Mouse (Mus musculus) kidney, postnatal 0 days (tissue): ENCODE data around the gene Rhbdd1. TPM values are rescaled to one million over a fixed set of nuclear protein-coding genes. Genes with fewer than 3 reads are reported as not detected.

Source experiments
- ATAC-seq: fragments of 200-750 bp; cut with Nextera tagmentation; replicated peaks from 2 replicates; pipeline ENCODE4 v1.8.0; 2017; ENCODE audit warnings: low read depth, moderate number of reproducible peaks, moderate TSS enrichment, moderate library complexity; ENCODE audit not compliant: low FRiP score
- DNase-seq: peaks from one replicate; pipeline ENCODE4 v3.0.0-alpha.2; 2016; ENCODE audit warnings: low spot score
- H3K27ac ChIP-seq: fragments of 300-500 bp; sonication (generic); 2 replicates; pipeline ENCODE4 v1.5.1; 2014; ENCODE audit warnings: mild to moderate bottlenecking
- H3K27me3 ChIP-seq: fragments of 300-500 bp; sonication (generic); 2 replicates; pipeline ENCODE4 v1.6.1; 2014; ENCODE audit warnings: low read length, mixed read lengths; ENCODE audit not compliant: insufficient read depth
- H3K36me3 ChIP-seq: fragments of 300-500 bp; sonication (generic); 2 replicates; pipeline ENCODE4 v1.6.1; 2014; ENCODE audit warnings: low read length, mixed read lengths; ENCODE audit not compliant: insufficient read depth
- H3K4me1 ChIP-seq: fragments of 300-500 bp; sonication (generic); replicated peaks from 2 replicates; pipeline ENCODE4 v1.6.1; 2014; ENCODE audit warnings: antibody characterized with exemption, low read length, mixed read lengths; ENCODE audit not compliant: insufficient read depth
- H3K4me2 ChIP-seq: fragments of 300-500 bp; sonication (generic); 2 replicates; pipeline ENCODE4 v1.6.1; 2014; ENCODE audit warnings: mild to moderate bottlenecking, low read length, moderate library complexity, mixed read lengths
- H3K4me3 ChIP-seq: fragments of 300-500 bp; sonication (generic); replicated peaks from 2 replicates; pipeline ENCODE4 v1.5.1; 2014; ENCODE audit warnings: low read depth, low read length
- H3K9ac ChIP-seq: fragments of 300-500 bp; sonication (generic); 2 replicates; pipeline ENCODE4 v1.6.1; 2014; ENCODE audit warnings: low read depth, low read length
- H3K9me3 ChIP-seq: fragments of 300-500 bp; sonication (generic); replicated peaks from 2 replicates; pipeline ENCODE4 v1.6.1; 2016; ENCODE audit warnings: low read length, inconsistent platforms, mixed read lengths
- CTCF ChIP-seq: IDR thresholded peaks from 2 replicates; pipeline ENCODE4 v1.5.1; 2016; ENCODE audit warnings: antibody characterized with exemption, low read depth, mild to moderate bottlenecking, moderate library complexity
- WGBS: fragments of 180-500 bp; shearing (Covaris S2); extraction: QIAGEN DNeasy Blood & Tissue Kit; methylation state at CpG from one replicate; pipeline ENCODE4 v1.1.7; 2014; 5-methylcytosine and 5-hydroxymethylcytosine counted together
- polyA plus RNA-seq: library from polyadenylated mRNA; unstranded; fragments of >200 nt; fragmentation: Nextera tagmentation; extraction: Ambion mirVana; gene quantifications from 2 replicates; pipeline ENCODE4 v1.2.1, GENCODE M21; 2015

Rhbdd1 gene
- polyA plus RNA-seq, 1 experiment from 2014 or later: 8.0 TPM

DNA sequence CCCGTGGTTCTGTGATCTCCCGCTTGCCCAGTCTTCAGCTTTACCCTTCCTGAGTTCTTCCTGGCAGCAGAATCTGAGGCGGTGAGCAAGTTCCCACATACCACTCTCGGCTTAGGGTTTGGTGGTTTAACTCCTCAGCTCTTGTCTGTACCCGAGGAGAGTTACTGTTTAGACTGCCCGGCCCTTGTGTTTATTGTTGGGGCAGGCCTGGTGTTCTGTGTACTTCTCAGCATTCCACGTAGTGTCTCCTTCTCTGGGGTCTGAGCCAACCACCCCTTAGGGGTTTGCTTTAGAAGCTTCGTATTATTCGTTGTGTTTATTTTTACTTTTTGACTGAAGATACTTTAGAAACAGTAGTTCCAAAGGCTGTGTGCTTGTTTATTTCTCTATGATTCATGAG is 68.8 kb downstream of the Rhbdd1 start:
- Histone ChIP-seq H3K9ac (no peak overlapping the region), H3K27ac (no peak overlapping the region), H3K4me1 (no peaks in the 10 kb centered on the region), H3K4me3 (no peak overlapping the region), H3K36me3 (no peaks in the 10 kb centered on the region), H3K27me3 (no peaks in the 10 kb centered on the region), H3K4me2 (no peak overlapping the region), H3K9me3 (no peaks in the 10 kb centered on the region)
- ATAC-seq (no peak), DNase-seq (no peak)
- WGBS: 34% methylated on average over 9 of the region's 9 CpGs
- no peak for TF ChIP-seq CTCF

DNA sequence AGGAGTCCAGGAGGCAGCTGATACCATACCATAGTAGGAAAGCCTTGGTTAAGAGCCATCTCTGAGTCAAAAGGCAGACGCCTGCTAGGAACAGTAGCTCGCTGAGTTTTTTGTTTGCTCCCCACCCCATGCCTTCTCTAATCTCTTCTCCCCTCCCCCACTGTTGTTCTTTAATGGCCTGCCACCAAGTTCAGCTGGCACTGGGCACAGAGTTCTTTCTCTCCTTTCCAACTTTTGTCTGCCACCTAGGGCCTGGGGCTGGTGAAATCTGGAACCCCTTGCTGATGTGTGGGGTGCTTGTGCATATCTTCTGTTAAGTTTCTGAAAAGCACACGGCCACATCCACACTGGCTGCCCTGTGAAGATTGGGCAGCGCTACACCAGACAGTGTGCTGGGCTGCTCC is 69.6 kb downstream of the Rhbdd1 start:
- Histone ChIP-seq H3K4me2 (no peak overlapping the region), H3K9me3 (no peaks in the 10 kb centered on the region), H3K27ac (no peak overlapping the region), H3K4me3 (no peak overlapping the region), H3K27me3 (no peaks in the 10 kb centered on the region), H3K36me3 (no peaks in the 10 kb centered on the region), H3K9ac (no peak overlapping the region), H3K4me1 (no peaks in the 10 kb centered on the region)
- no peak for TF ChIP-seq CTCF
- 62% methylated on average over 4 of the region's 4 CpGs for WGBS
- no peak for DNase-seq
- ATAC-seq: no peak

- Histone ChIP-seq H3K36me3 (no peaks in the 10 kb centered on the region), H3K27ac (no peak overlapping the region), H3K9ac (no peak overlapping the region), H3K4me1 (no peaks in the 10 kb centered on the region), H3K9me3 (no peaks in the 10 kb centered on the region), H3K4me2 (no peak overlapping the region), H3K4me3 (no peak overlapping the region), H3K27me3 (no peaks in the 10 kb centered on the region)
- DNase-seq: peak; percentile 47
- TF ChIP-seq CTCF: no peak
- no peak for ATAC-seq
- 66% methylated on average over 6 of the region's 6 CpGs for WGBS
These were observed 70.8 kb downstream of the Rhbdd1 start for GRCm38 (mm10) chr1:82386814-82387771.

- H3K4me1 ChIP-seq: no peaks in the 10 kb centered on the region
- WGBS: 79% methylated on average over 7 of the region's 7 CpGs
- H3K9me3 ChIP-seq: no peaks in the 10 kb centered on the region
- H3K4me3 ChIP-seq: no peak overlapping the region
- H3K27me3 ChIP-seq: no peaks in the 10 kb centered on the region
- DNase-seq (no peak), ATAC-seq (no peak)
- H3K27ac ChIP-seq: no peak overlapping the region
- no peak overlapping the region for H3K4me2 ChIP-seq
- no peaks in the 10 kb centered on the region for H3K36me3 ChIP-seq
- H3K9ac ChIP-seq: no peak overlapping the region
- TF ChIP-seq CTCF: no peak
These were observed 73.1 kb downstream of the Rhbdd1 start for GRCm38 (mm10) chr1:82389371-82389770.

- Histone ChIP-seq H3K4me1 (no peaks in the 10 kb centered on the region), H3K36me3 (no peaks in the 10 kb centered on the region), H3K9me3 (no peaks in the 10 kb centered on the region), H3K27me3 (no peaks in the 10 kb centered on the region), H3K27ac (no peak overlapping the region), H3K4me3 (no peak overlapping the region), H3K4me2 (no peak overlapping the region), H3K9ac (no peak overlapping the region)
- 54% methylated on average over 4 of the region's 4 CpGs for WGBS
- ATAC-seq (no peak), DNase-seq (no peak)
- TF ChIP-seq CTCF: no peak
These were observed 79.1 kb downstream of the Rhbdd1 start for GRCm38 (mm10) chr1:82395371-82395770.

DNA sequence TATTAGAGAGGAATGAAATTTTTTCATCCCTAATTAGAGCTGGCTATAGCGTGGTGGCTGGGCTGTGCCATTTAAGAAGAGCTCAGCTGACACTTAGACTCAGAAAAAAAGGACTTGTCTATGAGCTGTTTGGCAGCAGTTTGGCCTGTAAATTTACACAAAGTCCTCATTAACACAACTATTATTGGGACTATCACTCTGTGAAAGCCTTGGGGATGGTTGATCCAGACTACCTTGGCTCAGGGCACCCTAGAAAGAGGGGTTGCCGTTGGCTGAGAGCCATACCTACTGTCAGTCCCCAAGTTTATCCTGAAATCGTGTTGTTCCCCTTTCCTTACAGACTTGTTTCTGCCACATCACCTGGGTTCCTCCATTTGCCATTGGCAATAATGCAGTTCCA is 91.5 kb downstream of the Rhbdd1 start:
- Histone ChIP-seq H3K4me1 (no peaks in the 10 kb centered on the region), H3K9me3 (no peaks in the 10 kb centered on the region), H3K27me3 (no peaks in the 10 kb centered on the region), H3K4me2 (no peak overlapping the region), H3K4me3 (no peak overlapping the region), H3K27ac (no peak overlapping the region), H3K9ac (no peak overlapping the region), H3K36me3 (no peaks in the 10 kb centered on the region)
- DNase-seq (no peak), ATAC-seq (no peak)
- 85% methylated on average over 3 of the region's 3 CpGs for WGBS
- TF ChIP-seq CTCF: no peak

DNA sequence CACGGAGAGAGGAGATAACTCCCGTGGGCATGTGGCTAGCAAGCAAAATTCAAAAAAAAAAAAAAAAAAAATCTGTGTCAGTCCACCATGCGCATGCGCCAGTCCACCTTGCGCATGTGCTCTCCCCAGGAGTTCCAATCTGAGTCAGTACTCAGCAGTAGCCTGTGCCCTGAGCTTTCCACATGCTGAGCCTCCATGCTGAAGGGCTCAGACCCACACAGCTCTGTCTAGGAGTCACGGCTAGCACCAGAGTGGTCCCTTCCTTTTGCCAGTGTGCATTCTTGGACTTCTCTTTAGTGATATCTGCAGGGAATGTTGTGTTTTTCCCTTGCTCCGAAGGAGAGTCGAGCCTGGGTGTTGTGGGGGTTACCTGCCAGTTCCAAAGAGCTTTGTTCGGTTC is 93.0 kb downstream of the Rhbdd1 start:
- Histone ChIP-seq H3K36me3 (no peaks in the 10 kb centered on the region), H3K9me3 (no peaks in the 10 kb centered on the region), H3K27ac (no peak overlapping the region), H3K4me3 (no peak overlapping the region), H3K4me1 (no peaks in the 10 kb centered on the region), H3K9ac (no peak overlapping the region), H3K27me3 (no peaks in the 10 kb centered on the region), H3K4me2 (no peak overlapping the region)
- 96% methylated on average over 9 of the region's 9 CpGs for WGBS
- ATAC-seq (no peak), DNase-seq (no peak)
- no peak for TF ChIP-seq CTCF
